Mouse (Mus musculus) cerebellum, adult 9-11 months (tissue): ENCODE results near the gene Mpeg1.

ENCODE experiments used
- DNase-seq: peaks from one replicate; pipeline ENCODE4 v3.0.0; 2022

The Mpeg1 gene

GRCm38 (mm10) chr19:12493453-12494186 lies 33.0 kb downstream of the Mpeg1 start:
- no peak for DNase-seq

- no peak for DNase-seq
Measured at GRCm38 (mm10) chr19:12494187-12494458, 33.5 kb downstream of the Mpeg1 start.

GRCm38 (mm10) chr19:12494972-12495535 lies 34.5 kb downstream of the Mpeg1 start:
- DNase-seq, result no peak

GRCm38 (mm10) chr19:12496241-12496640 lies 35.7 kb downstream of the Mpeg1 start:
- DNase-seq, result no peak

GRCm38 (mm10) chr19:12497909-12498308 lies 37.3 kb downstream of the Mpeg1 start:
- DNase-seq, result no peak

- no peak for DNase-seq
Measured at GRCm38 (mm10) chr19:12498321-12498720, 37.7 kb downstream of the Mpeg1 start.

GRCm38 (mm10) chr19:12498941-12499340 lies 38.4 kb downstream of the Mpeg1 start:
- no peak for DNase-seq

- no peak for DNase-seq
Measured at GRCm38 (mm10) chr19:12499485-12499884, 38.9 kb downstream of the Mpeg1 start.

- peak; percentile 64 for DNase-seq
Measured at GRCm38 (mm10) chr19:12500124-12500523, 39.5 kb downstream of the Mpeg1 start.

GRCm38 (mm10) chr19:12500881-12501311 lies 40.3 kb downstream of the Mpeg1 start:
- DNase-seq, result peak; percentile 74

- peak; percentile 93 for DNase-seq
Measured at GRCm38 (mm10) chr19:12501370-12502347, 41.1 kb downstream of the Mpeg1 start, which contains the start of gene Dtx4. Gene Dtx4 (minus strand): TSS chr19:12501454.

- DNase-seq, result no peak
Measured at GRCm38 (mm10) chr19:12502756-12503155, 42.2 kb downstream of the Mpeg1 start.

GRCm38 (mm10) chr19:12514621-12515020 lies 54.0 kb downstream of the Mpeg1 start:
- DNase-seq, result no peak
